28 mouse cellular contexts compared by ENCODE assay signal in genomic region chr2:169088301-169088700, GRCm38 (mm10).
DNase-seq lines count a peak whose midpoint lies in the region; ATAC-seq and TF ChIP-seq lines count a peak whose summit lies in the region.
"Had no signal": no experiment of that assay in that cellular context is flagged by ENCODE, and none has a peak within 500 bp of the region (broad histone marks: within the 10 kb centered on the region; RNA-seq: fewer than 3 reads in every experiment).

No protein-coding gene starts in this region.

- DNase-seq in kidney, postnatal 4 days, result peak; percentile 25
- no peak for DNase-seq in testis, postnatal 10 days (ENCODE audit: low spot score)
- peak; percentile 77 for DNase-seq in ZHBTc4 (ENCODE audit: low read depth, low spot score)
- no peak for DNase-seq in gastrocnemius, postnatal 10 days
- DNase-seq: adrenal gland, postnatal 25 days; B cell, adult 2 months; cerebellum, adult 18-20 months; cerebellum, postnatal 14 days; forebrain, postnatal 0 days; heart, postnatal 10 days; kidney, adult 8-10 months; right cerebral cortex, adult 18-20 months had no signal

- ATAC-seq in kidney, embryonic 14.5 days (ENCODE audit: low FRiP score, low TSS enrichment), result no peak
- ATAC-seq: forebrain, postnatal 0 days; midbrain, embryonic 15.5 days; Patski had no signal

- TF ChIP-seq POLR2A in testis, adult 2 months (IDR thresholded peaks at IDR 0.05; ENCODE audit: control insufficient read depth, low read depth, low read length), result no peak

- 82% methylated on average over 10 of the region's 10 CpGs for WGBS in kidney, embryonic 14.5 days

- H3K4me1 ChIP-seq in kidney, embryonic 14.5 days (ENCODE audit: control insufficient read depth, insufficient read depth, low read length), result 0 out of 2 replicates have a peak, but pooled peaks cover 5% of the 10 kb centered on the region
- H3K4me1 ChIP-seq in testis, adult 2 months (ENCODE audit: control insufficient read depth, insufficient read depth, low read length), result peaks cover 4% of the 10 kb centered on the region
- H3K4me1 ChIP-seq: heart, embryonic 13.5 days; liver, embryonic 15.5 days; midbrain, embryonic 15.5 days; neural tube, embryonic 12.5 days had no signal

- H3K27me3 ChIP-seq in kidney, embryonic 14.5 days (ENCODE audit: control insufficient read depth, insufficient read depth, low read length), result no peaks in the 10 kb centered on the region
- no peaks in the 10 kb centered on the region for H3K27me3 ChIP-seq in testis, adult 2 months (ENCODE audit: control insufficient read depth, insufficient read depth, low read length)
- H3K27me3 ChIP-seq: forebrain, embryonic 12.5 days; heart, embryonic 13.5 days; limb, embryonic 12.5 days; liver, embryonic 15.5 days; midbrain, embryonic 15.5 days; neural tube, embryonic 12.5 days; Patski had no signal

- H3K36me3 ChIP-seq in kidney, embryonic 14.5 days (ENCODE audit: control insufficient read depth, insufficient read depth, low read length), result no peaks in the 10 kb centered on the region
- H3K36me3 ChIP-seq in testis, adult 2 months (ENCODE audit: control insufficient read depth, insufficient read depth, low read length), result no peaks in the 10 kb centered on the region
- H3K36me3 ChIP-seq: forebrain, embryonic 12.5 days; heart, embryonic 13.5 days; limb, embryonic 12.5 days; liver, embryonic 15.5 days; midbrain, embryonic 10.5 days; midbrain, embryonic 15.5 days; neural tube, embryonic 12.5 days had no signal

- peaks cover 7% of the 10 kb centered on the region; the same call in 1 of the 2 replicates for H3K9me3 ChIP-seq in kidney, embryonic 14.5 days (ENCODE audit: control insufficient read depth, low read length)

- H3K27ac ChIP-seq in kidney, embryonic 14.5 days (ENCODE audit: low read depth, low read length), result no peak overlapping the region
- H3K27ac ChIP-seq in testis, adult 2 months (ENCODE audit: control insufficient read depth, insufficient read depth, low read depth, low read length), result no peak overlapping the region
- H3K27ac ChIP-seq: forebrain, embryonic 12.5 days; heart, embryonic 13.5 days; hindbrain, embryonic 14.5 days; left cerebral cortex, adult 2 months; limb, embryonic 12.5 days; liver, embryonic 15.5 days; macrophage; midbrain, embryonic 10.5 days; midbrain, embryonic 15.5 days; neural tube, embryonic 12.5 days; stomach, postnatal 0 days had no signal

- no peak for TF ChIP-seq CTCF in testis, adult 2 months (IDR thresholded peaks at IDR 0.05; ENCODE audit: control insufficient read depth, insufficient read depth, insufficient replicate concordance, low read depth, low read length)

- H3K9ac ChIP-seq in kidney, embryonic 14.5 days (ENCODE audit: low read depth, low read length), result no peak overlapping the region
- H3K9ac ChIP-seq: forebrain, embryonic 12.5 days; forebrain, postnatal 0 days; heart, embryonic 13.5 days; hindbrain, embryonic 14.5 days; limb, embryonic 12.5 days; liver, embryonic 15.5 days; midbrain, embryonic 15.5 days; neural tube, embryonic 12.5 days had no signal

- no peak overlapping the region for H3K4me3 ChIP-seq in kidney, embryonic 14.5 days (ENCODE audit: low read length)
- H3K4me3 ChIP-seq in testis, adult 2 months (ENCODE audit: control insufficient read depth, low read depth, low read length), result peak overlapping the region; percentile 26; the same call in 1 of the 2 replicates
- H3K4me3 ChIP-seq: erythroblast, embryonic 14.5 days; forebrain, embryonic 12.5 days; heart, embryonic 13.5 days; left cerebral cortex, adult 2 months; limb, embryonic 12.5 days; liver, embryonic 15.5 days; midbrain, embryonic 10.5 days; midbrain, embryonic 15.5 days; myocyte; neural tube, embryonic 12.5 days had no signal

- H3K4me2 ChIP-seq in kidney, embryonic 14.5 days (replicated peaks; ENCODE audit: low read depth, low read length), result no peak overlapping the region
- H3K4me2 ChIP-seq: forebrain, embryonic 12.5 days; heart, embryonic 13.5 days; hindbrain, embryonic 14.5 days; limb, embryonic 12.5 days; liver, embryonic 15.5 days; midbrain, embryonic 15.5 days; neural tube, embryonic 12.5 days had no signal

Comparison
In these comparisons a context has a peak if more than half of its experiments do, and no peak if none do; other contexts are left out.
1. DNase-seq: peak in kidney, postnatal 4 days (2 of 2) and ZHBTc4 (single experiment); none in testis, postnatal 10 days (single experiment) and gastrocnemius, postnatal 10 days (single experiment).